Mouse (Mus musculus) adrenal gland, adult (tissue): Measurements from ENCODE around the gene Arhgef28.
A peak's percentile ranks its signal among the peaks of the same experiment; 100 is the strongest.

ENCODE experiments used
- DNase-seq, 2 experiments: peaks; one replicate each; pipeline ENCODE4 v3.0.0; 2022 to 2023; ENCODE audit warnings: low spot score in 1 of 2; ENCODE audit not compliant: inconsistent age in 2 of 2

Arhgef28 gene

DNA sequence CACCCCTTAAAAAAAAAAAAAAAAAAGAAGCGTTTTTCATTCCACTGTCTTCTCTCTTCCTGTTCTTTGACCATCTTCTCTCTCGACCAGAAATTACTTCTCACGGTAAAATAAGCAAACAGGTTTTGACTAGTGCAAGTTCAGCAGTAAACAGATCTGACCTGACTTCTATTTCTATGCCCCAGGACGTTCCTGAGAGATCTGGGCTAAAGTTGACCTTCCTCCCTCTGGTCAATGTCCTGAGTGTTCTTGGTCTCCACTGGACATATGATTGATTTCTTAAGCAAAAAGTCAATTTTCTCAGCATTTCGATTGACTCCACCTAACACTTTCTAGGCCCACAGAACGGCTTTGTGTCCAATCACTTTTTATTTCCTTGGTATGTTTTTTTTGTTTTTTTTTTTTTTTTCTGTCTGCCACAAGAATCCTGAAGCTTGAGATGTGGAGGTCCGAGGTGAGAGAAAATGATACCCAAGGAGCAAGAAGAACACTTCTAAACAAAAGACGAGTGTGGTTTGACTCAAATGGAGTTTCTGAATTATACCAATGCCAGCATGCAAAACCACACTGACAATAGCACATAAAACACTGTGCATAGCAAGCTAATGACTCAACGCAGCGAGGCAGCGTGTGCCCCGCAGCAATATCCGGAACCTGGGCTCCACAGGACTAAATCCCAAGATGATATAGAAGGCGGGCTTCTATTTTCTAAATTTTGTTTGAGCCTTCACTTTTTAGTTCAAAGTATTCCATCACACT, 278.7 kb downstream of the Arhgef28 start:
- DNase-seq: peak; percentile 43 to 50

DNA sequence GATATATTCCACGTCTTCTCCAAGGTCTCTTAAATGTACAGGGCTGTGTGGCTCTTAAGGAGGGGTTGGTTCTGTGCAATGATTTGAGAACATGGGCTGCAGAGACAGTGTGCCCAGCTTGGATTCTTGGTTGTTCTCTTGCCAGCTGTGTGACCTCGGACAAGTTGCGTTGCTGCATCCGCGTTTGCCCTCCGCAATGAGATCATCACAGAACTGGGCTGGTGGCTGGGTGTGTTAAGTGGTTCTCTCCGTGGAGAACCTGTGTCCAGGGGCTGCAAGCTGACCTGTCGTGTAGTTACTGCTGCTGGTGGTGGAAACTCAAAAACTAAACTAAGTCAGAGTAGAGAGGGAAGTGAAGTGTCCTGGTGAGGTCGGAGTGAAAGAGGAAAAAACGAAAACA, 279.9 kb downstream of the Arhgef28 start:
- DNase-seq: peak; percentile 80 to 84

DNA sequence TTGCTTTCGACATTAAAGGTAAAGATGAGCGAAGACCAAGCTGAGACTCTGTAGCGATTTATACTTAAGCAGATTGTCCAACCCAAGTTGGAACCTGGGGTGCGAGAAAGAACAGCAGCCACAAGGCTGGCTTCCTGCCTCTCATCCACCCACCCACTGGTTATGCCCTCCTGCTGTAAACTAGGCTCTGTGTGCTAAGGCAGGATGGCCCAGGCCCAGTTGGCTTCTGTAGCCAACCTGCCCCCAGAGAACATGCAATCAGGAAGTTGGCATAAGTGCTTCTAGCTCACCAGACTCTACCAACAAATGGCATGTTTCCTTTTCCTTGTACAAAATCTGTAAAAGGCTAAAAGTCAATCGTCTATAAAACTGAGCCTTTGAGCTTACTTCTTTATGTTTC, 283.2 kb downstream of the Arhgef28 start:
- DNase-seq: no peak

DNA sequence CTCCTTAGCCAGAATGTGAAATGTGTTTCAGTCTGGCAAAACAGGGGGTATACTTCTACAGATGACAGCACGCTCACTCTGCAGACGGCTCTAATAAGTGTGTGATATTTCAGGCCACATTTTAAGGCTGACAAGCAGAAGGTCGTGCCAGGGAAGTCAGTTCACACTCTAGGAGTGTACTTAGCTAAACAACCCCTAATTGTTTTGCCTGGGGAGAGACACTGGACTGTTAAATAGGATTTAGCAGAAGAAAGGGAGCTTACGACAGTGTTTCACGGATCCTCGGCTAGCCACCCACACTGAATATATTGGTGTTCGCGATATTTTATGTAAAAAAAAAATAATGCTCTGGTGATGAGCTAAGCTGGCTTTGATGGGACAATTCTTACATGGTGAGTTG, 286.6 kb downstream of the Arhgef28 start:
- DNase-seq: no peak

DNA sequence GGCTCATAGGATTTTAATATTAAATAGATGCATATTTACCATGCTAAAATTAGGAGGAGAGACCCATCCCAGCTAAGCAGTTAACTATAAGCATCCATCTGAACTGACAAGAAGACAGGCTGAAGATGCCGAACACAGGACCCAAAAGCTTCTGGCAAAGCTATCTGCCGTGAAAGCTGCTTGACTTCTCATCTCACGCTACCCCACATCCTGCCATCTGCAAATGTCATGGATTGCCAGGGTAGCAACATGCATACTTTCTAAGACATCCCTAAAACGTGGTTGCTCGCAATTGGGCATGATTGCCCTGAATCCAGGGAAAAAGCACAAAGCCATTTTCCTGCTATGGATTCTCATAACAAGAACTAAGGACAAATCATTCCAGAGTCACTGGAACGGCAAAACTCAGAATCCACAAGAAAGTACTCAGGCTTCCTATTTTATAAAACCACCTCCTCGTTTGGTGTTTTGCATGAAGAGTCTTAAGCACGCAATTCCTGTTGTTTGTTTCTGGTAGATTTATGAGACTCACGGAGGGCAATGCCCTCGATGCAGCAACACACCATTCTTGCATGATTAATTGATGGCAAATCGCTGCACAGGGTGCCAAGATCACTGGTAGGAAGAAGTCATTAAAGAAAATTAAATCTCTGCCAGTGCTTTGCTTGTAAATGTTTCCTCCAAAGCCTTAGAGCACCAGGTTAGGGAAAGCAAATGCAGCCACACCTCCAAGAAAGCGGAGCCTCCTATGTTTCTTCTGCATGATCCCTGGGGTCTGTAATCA, 287.9 kb downstream of the Arhgef28 start:
- DNase-seq: peak in 1 of 2 experiments; percentile 46

DNA sequence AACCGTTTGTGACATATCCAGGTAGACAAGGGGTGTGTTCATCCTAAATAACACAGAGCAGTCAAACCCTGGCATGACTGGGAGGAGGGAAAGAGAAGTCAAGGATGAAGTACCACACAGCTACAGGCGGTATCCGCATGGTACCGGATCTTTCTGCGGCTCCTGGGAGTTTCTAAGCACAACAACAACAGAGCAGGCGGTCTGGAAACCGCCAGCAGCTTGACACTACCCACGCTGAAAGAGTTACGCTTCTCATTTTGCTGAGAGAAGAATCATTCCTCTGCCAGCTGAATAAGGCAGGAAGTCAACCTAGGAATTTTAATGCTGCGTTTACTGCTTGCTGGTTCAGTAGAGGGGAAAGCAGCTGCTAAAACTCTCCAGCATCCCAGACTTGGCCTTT, 295.2 kb downstream of the Arhgef28 start:
- DNase-seq: no peak

DNA sequence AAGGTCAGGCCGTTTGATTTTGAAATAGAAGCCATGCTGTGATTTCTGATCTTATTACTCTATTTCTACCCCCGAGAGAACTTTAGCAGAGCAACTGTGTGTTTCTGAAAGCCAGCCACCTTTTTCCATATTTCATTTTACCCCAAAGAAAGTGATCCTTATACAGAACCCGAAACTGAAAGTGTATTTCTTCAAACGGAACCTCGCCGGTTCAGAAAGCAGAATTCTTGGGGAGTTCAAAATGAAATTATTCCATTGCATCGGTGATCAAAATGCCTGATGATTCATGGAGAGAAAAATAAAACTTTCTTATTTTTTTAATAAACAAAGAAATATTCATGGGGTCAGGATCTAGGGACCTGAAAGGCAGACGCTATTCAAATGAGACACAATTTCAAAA, 303.4 kb downstream of the Arhgef28 start:
- no peak for DNase-seq

DNA sequence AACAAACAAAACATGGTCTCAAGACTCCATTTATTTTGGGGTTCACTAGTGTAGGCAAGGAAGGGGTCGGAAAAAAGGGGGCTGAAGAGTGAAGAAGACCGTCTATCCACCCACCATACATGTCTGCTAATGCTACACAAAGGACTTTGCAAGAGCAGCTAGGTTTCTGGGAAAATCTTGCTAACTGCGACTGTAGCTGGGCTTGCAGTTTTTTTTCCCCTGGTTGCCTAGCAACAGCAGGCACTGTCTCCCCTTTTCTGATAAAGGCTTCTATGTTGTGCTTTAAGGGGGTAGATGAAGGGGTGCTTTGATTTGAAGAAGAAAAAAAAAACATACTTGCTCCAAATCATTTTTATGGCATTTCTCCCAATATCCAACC, 305.9 kb downstream of the Arhgef28 start:
- DNase-seq: no peak

DNA sequence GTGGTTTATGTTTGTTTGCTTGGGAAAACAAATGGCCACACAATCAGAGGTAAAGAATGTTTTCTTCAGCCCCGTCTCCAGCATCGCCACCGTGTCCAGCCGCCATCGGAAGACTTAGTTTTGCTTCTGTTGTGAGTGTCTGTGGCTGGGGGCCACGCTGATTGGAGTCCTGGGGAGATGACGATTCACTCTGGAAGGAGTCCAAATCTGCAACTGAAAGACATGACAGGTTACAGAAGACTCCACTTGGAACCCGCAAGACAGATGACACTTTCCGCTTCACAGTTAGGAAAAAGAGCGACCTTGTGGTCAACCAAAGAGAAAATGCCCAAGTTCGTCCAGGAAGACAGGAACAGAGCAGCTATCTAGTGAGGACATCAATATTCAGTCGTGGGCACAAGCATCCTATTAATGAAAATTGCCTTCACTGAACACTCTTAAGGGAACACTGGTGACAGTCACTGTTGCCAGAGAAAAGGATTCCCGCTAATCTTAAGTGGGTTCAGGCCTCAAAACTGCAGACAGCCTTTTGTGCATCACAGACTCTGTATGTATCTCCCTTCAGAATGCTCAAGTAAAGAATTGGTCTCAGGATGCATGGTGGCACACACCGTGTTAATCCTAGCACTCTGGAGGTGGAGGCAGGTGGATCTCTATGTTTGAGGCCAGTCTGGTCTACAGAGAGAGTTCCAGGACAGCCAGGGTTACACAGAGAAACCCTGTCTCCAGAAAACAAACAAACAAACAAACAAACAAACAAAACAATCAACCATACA, 306.4 kb downstream of the Arhgef28 start:
- no peak for DNase-seq

DNA sequence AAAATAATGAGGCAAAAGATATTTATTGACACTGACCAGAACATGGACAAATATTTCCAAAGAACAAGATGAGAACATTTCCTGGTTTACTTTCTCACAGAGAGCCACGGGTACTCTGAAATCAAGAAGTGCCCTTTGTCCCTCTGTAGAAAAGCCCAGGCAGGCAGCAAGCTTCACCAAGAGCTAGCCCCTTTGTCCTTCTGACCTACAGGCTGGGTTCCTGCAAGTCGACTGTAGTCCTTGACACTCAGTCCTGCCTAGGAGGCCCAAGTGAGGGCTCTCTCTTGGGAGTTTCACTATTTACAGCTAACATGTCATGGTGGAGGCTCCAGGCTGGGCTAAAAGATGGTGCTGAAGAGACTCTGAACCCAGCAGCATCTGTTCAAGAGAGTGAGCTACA, 307.6 kb downstream of the Arhgef28 start:
- DNase-seq: no peak

DNA sequence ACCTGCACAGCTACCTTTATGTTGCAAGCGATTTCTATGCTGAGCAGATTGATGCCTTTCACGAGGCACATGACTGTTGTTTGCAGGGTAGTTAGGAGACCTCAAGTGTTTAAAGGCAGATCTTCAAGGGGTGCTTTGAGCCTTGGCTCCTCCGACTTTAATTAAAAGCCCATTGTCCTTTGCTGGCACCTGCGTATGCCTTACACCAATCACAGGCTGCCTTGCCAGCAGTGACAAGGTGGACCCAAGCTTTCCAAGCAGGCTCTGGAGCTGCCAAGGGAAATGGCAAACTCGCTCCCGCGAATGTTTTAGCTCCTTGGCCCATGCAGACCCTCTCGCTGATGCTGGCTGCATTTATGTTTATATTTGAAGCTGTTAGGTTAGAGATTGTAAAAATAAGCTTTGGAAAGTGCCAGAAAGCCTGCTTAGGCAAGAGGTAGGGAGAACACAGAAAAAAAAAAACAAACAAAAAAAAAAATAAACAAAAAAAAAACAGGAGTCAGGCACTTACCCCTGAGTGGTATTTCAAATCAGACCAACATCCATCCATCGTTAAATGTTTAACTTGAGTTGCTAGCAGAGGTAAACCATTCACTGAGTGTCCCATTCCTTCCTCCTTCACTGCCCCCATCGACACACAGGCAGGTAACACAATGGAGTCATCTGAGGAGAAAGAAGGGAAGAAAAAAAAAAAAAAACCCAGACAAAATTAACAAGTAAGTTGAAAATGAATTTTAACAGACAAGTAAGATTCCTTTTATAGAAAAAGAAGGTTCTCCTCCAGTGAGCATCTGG, 313.0 kb downstream of the Arhgef28 start:
- DNase-seq: no peak

DNA sequence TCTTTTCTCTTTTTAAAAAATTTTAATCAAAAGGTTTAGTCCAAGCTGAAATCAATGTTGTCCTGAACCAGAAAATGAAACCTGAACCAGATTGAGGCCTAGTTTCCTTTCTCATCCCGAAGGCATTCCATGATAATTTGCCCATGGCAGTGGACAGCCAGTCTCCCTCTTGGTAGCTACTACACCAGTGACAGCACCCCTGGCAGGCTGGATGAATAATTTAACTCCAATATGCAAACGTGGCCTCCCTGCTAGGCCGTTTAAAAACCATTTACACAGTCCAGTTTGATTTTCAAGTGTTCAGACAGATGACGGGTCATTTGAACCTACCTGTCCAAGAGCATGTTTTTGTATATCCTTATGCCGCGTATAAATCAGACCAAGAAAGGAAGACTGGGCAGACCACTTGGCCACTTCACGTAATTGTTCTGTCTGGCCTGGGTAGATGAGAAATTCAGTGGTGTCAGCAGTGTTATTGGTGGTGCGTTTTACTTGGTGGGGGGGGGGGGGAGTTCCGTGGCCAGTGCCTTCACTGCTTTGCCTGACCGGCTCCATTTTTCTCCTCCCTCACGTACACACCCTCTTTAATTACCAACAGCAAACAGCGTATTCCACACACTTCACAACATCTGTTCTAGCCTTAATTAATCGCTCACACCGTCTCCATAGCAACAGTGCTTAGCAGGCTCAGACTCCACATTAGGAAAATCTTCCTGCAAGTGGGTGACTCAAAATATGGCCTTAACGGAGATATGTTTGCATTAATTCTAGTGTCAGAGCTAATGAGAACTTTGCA, 314.0 kb downstream of the Arhgef28 start:
- DNase-seq: no peak

DNA sequence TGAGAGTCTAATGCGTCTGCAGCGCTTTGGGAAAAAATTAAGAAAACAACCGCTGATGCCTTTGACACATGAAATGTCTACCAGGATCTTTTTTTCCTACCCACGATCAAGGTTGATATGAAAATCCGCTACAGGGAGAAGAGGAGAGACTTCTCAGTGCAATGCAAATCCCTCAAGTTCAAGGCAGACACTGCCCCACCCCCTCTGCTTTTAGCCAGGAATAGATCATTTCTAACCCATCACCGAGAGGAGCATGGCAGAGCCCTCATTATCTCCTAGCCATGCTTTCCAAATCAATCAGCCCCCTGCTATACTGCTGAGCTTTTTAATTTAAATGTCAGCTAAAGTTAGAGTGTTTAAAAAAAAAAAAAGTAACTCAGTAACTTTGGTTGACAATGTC, 318.2 kb downstream of the Arhgef28 start:
- DNase-seq: no peak

DNA sequence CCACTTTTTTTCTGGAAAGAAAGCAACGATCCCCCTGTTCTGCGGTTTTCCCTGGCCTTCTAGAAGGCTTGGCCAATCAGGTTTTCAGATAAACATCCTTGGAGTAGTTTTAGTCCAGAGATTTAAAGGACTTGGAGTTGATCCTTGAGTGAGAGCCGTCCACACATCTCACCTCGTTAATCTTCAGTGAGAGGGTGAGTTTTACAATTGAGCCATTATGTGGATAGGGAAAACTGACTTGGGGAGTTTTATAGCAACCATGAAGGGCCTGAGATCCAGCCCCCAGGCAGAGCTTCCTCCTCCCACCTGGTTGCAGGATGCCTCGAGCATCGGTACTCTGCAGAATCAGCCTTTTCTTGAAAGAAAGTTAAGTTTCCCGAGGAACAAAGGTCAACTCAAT, 318.7 kb downstream of the Arhgef28 start:
- DNase-seq: no peak

DNA sequence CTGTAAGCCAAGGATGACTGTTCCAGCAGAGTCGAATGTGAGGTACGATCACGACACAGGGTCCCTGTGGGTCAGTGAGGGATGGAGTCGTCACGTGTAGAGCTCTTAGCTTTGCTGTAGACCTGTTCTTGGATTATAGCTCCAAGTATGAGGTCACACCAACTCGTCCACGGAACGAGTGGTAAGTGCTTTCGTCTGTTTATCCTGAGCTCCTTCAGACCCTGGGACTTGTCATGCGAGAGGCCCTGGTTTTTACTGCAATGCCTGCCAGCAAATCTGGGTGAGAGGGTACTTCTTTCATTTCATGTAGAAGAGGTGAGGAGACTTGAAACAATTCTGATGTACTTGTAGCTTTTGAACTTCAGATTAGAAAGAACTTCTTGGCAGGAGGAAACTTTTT, 322.6 kb downstream of the Arhgef28 start:
- no peak for DNase-seq

DNA sequence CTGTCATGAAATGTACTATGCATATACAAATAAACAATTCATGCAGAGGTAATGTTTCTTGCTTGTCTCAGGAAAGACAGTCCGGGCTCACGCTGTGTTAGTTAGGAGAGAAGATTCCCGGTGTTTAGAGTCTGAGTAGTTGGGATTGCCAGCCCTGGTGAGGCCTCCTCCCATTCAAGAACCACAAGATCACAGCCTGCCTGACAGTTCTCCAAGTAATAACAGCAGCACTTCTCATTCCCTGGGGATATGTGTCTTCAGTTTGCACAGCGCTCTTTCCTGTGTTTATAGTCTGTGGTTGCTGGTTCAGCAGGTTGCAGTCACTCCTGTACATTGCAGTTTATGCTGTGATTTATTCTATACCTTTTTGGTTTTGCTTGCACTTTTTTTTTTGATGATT, 329.8 kb downstream of the Arhgef28 start:
- DNase-seq: no peak

DNA sequence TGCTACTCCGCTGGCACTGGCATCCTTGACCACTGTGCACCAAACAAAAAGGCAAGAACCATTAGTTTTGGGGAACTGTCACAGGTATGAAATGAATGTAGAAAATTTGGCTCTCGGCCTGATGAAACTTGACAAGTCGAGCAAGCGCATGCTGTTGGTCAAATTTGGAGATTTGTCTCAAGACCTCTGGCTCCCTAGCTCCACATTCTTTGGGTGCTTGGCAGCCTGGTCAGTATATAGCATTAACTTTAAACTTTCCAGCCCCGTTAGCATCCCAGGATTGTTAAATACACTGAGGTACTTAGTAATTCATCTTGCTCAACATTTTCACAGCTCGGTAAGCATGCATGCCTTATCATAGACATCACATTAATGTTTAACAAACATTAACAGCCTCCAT, 330.2 kb downstream of the Arhgef28 start:
- no peak for DNase-seq

DNA sequence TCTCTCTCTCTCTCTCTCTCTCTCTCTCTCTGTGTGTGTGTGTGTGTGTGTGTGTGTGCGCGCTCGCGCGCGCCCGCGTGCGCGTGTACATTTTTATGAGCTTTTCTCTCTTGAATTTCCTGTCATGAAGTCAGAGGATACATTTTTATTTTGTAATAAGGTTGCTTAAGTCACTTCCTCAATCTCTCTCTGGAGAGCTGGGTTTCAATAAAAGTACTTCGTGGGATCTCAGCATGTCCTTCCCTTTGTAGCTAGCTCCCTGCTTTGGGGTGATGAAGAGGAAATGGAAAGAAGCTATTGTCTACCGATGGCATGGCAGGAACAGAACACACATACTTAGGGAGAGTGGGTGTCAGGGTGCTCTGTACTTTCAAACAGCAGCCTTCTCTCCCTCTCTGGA, 336.8 kb downstream of the Arhgef28 start:
- no peak for DNase-seq

DNA sequence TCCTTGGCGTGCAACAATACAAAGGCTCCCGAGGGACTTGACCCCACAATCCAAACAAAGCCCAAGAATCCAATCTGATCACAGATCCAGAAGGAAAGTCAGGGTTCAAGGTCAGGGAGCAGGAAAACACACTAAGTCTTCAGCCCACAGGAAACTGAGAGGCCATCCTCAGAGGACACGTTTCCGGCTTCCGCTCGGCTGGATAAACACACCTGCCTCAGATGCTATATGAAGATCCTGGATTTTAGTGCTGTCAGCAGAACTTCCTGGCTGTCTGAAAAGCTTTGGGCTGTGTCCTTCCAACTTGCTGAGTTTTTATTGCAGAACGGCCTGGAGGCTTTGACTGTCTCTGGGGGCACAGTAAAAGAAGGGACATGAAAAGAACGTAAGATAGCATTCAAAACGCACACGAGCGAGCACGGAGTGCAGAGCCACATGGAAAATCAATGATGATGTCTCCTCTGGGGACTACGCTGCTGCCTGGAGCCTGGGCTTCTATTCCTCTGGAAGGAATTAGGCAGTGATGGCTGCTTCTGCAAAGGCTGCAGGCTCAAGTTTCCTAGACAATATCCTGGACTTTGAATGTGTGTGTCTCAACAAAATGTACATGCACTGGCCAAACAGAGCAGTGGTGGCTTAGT, 338.8 kb downstream of the Arhgef28 start:
- peak; percentile 42 to 68 for DNase-seq

DNA sequence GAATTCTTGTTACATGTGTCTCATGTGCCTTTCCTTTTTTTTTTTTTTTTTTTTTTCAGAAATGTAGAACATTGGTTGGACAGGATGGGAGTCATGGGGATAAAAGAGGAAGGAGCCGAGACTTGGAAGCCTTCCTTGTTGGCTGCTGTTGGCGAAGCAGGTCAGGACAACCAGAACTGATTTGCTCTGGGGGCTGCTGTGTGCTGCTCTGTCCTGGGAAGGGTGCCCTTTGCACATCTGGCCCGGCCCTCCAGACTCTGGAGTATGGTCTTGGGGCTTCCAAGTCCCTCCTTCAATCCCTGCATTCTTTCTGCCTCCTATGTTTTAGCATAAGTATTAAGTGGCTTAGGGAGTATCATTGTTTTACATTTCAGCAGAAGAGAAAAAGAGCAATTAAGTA, 347.2 kb downstream of the Arhgef28 start:
- no peak for DNase-seq
